Mouse (Mus musculus) thymus, adult 2 months (tissue): ENCODE measurements at regions not wholly inside any gene's neighbourhood (a gene's known extent, or its start where the extent isn't known, plus 50 kb on each side); places are given as distances from the start of the nearest gene placed in this dataset.

ENCODE experiments used
- CTCF ChIP-seq: fragments of 200-500 bp; IDR thresholded peaks from 2 replicates; pipeline ENCODE4 v1.5.1; 2012; ENCODE audit warnings: mild to moderate bottlenecking, control low read depth, low read length, moderate library complexity, borderline replicate concordance; ENCODE audit not compliant: control insufficient read depth, poor library complexity, insufficient read depth; ENCODE audit errors: extremely low read depth
- POLR2A ChIP-seq: fragments of 200-500 bp; IDR thresholded peaks from 2 replicates; pipeline ENCODE4 v1.6.1; 2012; ENCODE audit warnings: mild to moderate bottlenecking, low read length, control low read depth, moderate library complexity; ENCODE audit not compliant: control insufficient read depth, poor library complexity, insufficient read depth; ENCODE audit errors: extremely low read depth

- TF ChIP-seq CTCF = no peak
- no peak for TF ChIP-seq POLR2A
These were observed 64.7 kb upstream of the Zfp366 start for GRCm38 (mm10) chr13:99119941-99120340.
